Mouse (Mus musculus): ENCODE data around the gene Pkd1. TPM values are rescaled to one million over a fixed set of nuclear protein-coding genes. Genes with fewer than 3 reads are reported as not detected.
A peak's percentile ranks its signal among the peaks of the same experiment; 100 is the strongest.

Gene Pkd1
- polyA plus RNA-seq, 1 experiment from 2014 or later, result 11.9 TPM

DNA sequence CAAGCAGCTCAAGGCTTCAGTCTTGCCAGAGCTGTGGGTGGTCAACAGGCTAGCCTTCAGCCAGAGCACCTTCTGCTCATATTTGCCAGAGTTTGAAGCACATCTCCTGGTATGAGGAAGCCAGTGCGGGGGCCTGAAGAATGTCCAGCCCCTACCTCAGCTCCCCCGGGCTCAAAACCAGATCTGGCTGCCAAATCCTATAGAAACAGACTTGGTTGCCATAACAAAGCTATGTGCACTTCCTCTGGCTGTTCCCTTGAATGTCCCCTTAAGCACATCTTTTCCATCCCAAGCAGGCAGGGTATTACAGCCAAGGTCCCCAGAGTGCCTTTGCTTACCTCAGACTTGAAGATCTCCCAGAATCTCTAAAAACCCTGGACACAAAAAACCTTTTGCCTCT is 24.9 kb upstream of the Pkd1 start:
- no peak overlapping the region for H3K4me2 ChIP-seq
- WGBS, result 87% methylated on average over 2 of the region's 2 CpGs
- H3K27ac ChIP-seq, result no peak overlapping the region
- peaks cover 37% of the 10 kb centered on the region for H3K4me1 ChIP-seq
- no peak for ATAC-seq
- H3K9ac ChIP-seq, result peak overlapping the region; percentile 30; the same call in 1 of the 2 replicates
- no peak overlapping the region for H3K4me3 ChIP-seq
- H3K27me3 ChIP-seq, result no peaks in the 10 kb centered on the region
- no peaks in the 10 kb centered on the region for H3K9me3 ChIP-seq (replicated peaks)
- H3K36me3 ChIP-seq (ENCODE audit: poor library complexity, severe bottlenecking), result peaks cover 21% of the 10 kb centered on the region

DNA sequence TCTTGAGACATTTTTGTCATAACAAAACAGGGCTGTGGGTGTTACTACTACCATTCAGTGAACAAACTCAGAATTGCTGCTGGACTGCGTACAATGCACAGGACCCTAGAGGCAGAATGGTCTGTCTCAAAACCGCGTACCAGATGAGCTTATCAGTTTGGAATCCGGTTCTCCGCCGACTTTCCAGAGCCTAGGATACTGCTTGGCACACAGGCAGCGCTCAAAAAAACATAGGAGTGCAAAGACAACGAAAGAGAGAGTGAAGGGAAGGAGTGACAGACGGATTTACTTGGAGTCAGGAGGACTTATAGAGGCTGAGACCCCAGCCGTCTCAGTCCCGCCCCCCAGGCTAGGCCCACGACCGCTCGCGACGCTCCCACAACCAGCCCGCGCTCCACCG is 22.3 kb upstream of the Pkd1 start:
- Histone ChIP-seq H3K4me1 (peaks cover 63% of the 10 kb centered on the region), H3K27ac (peak overlapping the region; percentile 60), H3K9ac (peak overlapping the region; percentile 91), H3K4me3 (peak overlapping the region; percentile 87), H3K36me3 (ENCODE audit: poor library complexity, severe bottlenecking) (peaks cover 22% of the 10 kb centered on the region), H3K9me3 (replicated peaks) (no peaks in the 10 kb centered on the region), H3K4me2 (peak overlapping the region; percentile 75), H3K27me3 (no peaks in the 10 kb centered on the region)
- ATAC-seq, result no peak; the same call in 1 of the 2 replicates
- WGBS, result under 1% methylated on average over 19 of the region's 19 CpGs

DNA sequence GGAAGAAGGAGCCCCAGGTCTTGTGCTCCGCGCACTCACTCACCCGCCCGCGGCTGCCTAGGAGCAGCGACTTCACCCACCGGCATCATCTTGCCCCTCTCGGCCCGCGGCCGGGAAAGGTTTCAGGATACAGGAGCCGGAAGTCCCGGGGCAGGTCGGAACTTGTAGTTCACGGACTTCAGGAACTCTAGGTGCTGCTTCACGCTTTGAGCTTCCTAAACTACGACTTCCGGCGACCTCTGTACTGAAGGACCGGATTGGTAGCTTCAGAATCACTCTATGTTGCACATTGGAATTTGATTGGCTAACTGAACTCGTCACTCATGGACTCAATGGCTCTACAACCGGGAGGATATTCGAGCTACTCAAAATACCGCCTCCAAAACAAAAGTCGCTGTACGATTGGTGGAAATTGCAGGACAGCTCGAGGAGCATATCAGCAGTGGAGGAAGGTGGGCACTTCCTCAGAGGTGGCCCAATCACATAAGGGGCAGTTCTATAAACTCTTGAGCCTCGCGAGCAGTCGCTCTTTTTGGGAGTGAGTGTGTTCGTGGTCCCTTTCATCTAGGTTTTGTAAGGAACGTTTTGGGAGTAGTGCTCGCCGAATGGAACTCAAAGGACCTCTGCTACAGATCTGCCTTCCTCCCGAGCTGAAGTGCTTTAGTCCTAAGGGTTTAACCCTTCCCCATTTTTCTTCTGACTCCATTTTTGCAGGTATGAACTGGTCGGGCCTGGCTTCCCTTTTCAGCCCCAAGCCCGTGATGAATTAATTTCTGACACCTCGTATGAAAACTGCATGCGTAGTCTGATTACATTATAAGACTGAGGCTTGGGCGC is 21.7 kb upstream of the Pkd1 start, which contains the start of gene Traf7:
Traf7 (minus strand) TSS at position 216 of the 837 bp plus-strand sequence.
- under 1% methylated on average over 40 of the region's 40 CpGs for WGBS
- Histone ChIP-seq H3K36me3 (ENCODE audit: poor library complexity, severe bottlenecking) (peaks cover 22% of the 10 kb centered on the region), H3K4me2 (peak within 1 kb of the TSS; percentile 82), H3K9ac (peak within 1 kb of the TSS; percentile 91), H3K27ac (peak within 1 kb of the TSS; percentile 85), H3K4me3 (peak within 1 kb of the TSS; percentile 87), H3K9me3 (replicated peaks) (no peaks in the 10 kb centered on the region), H3K4me1 (peaks cover 70% of the 10 kb centered on the region), H3K27me3 (no peaks in the 10 kb centered on the region)
- peak; percentile 98 for ATAC-seq

DNA sequence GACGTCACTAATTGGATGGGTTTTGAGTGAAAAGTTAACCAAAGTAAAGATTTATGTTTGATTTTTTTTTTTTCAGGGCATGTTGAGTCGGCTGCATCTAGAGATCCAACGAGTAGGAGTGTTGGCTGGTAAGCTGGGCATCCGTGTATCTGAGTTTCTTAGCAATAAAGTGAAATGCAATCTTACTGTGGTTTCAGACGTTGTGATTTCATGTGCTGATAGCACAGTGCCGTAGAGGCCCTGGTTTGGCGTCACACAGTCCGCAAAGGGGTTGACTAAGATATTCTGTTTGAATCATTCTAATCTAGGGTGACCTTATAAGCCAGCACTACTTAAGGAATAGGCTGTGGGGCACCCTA is 21.1 kb upstream of the Pkd1 start:
- ATAC-seq, result no peak
- Histone ChIP-seq H3K36me3 (ENCODE audit: poor library complexity, severe bottlenecking) (peaks cover 22% of the 10 kb centered on the region), H3K27me3 (no peaks in the 10 kb centered on the region), H3K4me2 (peak overlapping the region; percentile 82), H3K9me3 (replicated peaks) (no peaks in the 10 kb centered on the region), H3K9ac (peak overlapping the region; percentile 85), H3K4me3 (peak overlapping the region; percentile 87), H3K4me1 (peaks cover 76% of the 10 kb centered on the region), H3K27ac (peak overlapping the region; percentile 85)
- WGBS, result under 1% methylated on average over 8 of the region's 8 CpGs

DNA sequence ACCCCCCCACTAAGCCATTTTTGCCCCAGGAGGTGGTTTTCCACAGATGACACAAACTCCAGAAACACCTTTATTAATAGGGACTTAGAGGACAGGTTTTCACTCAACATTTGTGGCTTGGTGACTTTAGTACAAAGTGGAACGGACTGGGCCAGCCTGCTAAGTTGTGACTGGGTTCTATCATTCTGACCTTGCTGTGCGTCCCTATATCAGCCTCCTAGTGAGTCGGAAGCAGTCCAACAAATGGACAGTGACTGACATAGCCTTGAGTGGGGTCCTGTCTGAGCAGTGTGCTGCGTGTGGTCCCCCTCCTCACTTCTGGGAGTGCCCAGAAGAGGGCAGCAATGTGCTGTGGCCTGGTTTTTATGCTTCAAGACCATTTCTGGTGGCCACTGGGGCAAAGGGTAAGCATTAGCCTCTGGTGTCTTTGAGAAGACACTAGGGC is 20.6 kb upstream of the Pkd1 start:
- peak overlapping the region; percentile 85 for H3K9ac ChIP-seq
- no peaks in the 10 kb centered on the region for H3K27me3 ChIP-seq
- H3K9me3 ChIP-seq (replicated peaks), result no peaks in the 10 kb centered on the region
- no peak for ATAC-seq
- peaks cover 22% of the 10 kb centered on the region for H3K36me3 ChIP-seq (ENCODE audit: poor library complexity, severe bottlenecking)
- H3K4me2 ChIP-seq, result peak overlapping the region; percentile 82
- H3K4me1 ChIP-seq, result peaks cover 79% of the 10 kb centered on the region
- H3K27ac ChIP-seq, result peak overlapping the region; percentile 85; the same call in 1 of the 2 replicates
- H3K4me3 ChIP-seq, result peak overlapping the region; percentile 87
- under 1% methylated on average over 4 of the region's 4 CpGs for WGBS

DNA sequence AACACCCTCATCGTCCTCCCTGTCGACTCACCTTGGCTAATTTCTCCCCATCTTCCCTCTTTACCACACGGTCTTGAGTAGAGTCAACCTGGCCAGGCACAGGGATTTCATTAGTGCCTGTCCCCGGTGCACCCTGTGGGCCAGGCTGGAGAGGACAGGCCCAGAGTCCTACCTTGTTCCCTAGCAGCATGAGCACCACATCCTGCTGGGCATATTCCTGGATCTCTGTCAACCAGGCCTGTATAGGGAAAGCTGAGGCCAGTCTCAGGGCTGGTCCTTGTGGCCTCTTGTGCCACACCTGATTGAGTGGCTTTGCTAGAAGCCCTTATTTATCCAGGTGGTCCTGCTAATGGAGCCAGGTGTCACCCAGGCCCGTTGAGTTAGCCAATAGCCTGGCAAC is 19.8 kb upstream of the Pkd1 start:
- no peaks in the 10 kb centered on the region for H3K27me3 ChIP-seq
- peak overlapping the region; percentile 87 for H3K4me3 ChIP-seq
- WGBS, result 34% methylated on average over 5 of the region's 5 CpGs
- peak overlapping the region; percentile 82 for H3K4me2 ChIP-seq
- no peak overlapping the region for H3K27ac ChIP-seq
- H3K4me1 ChIP-seq, result peaks cover 76% of the 10 kb centered on the region
- H3K36me3 ChIP-seq (ENCODE audit: poor library complexity, severe bottlenecking), result peaks cover 22% of the 10 kb centered on the region
- peak overlapping the region; percentile 85 for H3K9ac ChIP-seq
- no peaks in the 10 kb centered on the region for H3K9me3 ChIP-seq (replicated peaks)
- no peak for ATAC-seq

DNA sequence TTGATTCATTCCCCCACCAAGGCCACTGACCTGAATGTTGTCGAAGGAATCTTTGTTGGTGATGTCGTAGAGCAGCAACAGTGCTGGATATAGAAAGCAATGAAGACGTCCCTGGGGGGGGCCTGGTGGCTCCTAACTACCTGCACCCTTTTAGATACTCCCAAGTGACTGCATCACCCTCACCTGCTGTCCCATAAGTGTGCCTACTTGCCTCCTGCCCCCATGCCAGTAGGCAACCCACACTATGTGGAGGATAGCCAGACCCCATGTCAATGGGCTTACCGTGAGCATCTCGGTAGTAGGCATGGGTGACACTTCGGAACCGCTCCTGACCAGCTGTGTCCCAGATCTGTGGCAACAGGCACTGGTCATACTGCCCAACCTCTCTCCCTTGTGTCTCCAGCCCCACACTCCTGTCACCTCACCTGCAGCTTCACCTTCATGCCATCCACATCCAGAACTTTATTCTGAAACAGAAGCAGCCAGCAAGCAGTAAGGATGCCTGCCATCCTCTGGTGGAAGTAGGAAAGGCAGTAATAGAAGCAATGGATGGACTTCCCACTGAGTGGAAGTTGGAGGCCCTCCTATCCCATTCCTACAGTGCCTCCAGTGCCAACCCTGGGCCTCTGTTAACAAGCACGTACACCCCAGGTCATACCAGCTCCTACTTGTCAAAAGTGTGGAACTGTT is 19.1 kb upstream of the Pkd1 start:
- 25% methylated on average over 8 of the region's 8 CpGs for WGBS
- Histone ChIP-seq H3K27ac (no peak overlapping the region), H3K9ac (peak overlapping the region; percentile 85), H3K4me3 (peak overlapping the region; percentile 87; the same call in 1 of the 2 replicates), H3K4me2 (peak overlapping the region; percentile 82), H3K36me3 (ENCODE audit: poor library complexity, severe bottlenecking) (peaks cover 17% of the 10 kb centered on the region), H3K4me1 (peaks cover 70% of the 10 kb centered on the region), H3K9me3 (replicated peaks) (no peaks in the 10 kb centered on the region), H3K27me3 (no peaks in the 10 kb centered on the region)
- ATAC-seq, result no peak

DNA sequence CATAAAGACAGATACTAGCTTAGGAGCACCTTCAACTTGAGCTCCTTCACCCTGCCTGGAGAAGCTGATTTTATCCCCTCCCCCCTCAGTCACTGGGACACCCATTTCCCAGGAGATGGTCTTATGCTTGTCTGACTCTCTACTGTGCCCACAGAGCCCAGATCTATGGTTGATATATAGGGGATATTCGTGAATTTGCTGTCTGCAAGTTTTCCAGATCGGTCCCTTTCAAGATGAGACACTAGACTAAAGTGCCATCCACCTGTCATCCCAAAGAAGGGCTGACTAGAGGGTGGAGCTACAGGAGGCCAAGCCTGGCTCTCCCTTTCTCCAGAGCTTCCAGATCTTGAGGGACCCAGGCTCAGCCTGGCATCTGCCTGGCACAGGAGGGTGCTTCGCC is 18.6 kb upstream of the Pkd1 start:
- peaks cover 64% of the 10 kb centered on the region for H3K4me1 ChIP-seq
- H3K36me3 ChIP-seq (ENCODE audit: poor library complexity, severe bottlenecking), result peaks cover 15% of the 10 kb centered on the region
- no peaks in the 10 kb centered on the region for H3K9me3 ChIP-seq (replicated peaks)
- WGBS, result 69% methylated on average over 3 of the region's 3 CpGs
- H3K27me3 ChIP-seq, result no peaks in the 10 kb centered on the region
- H3K4me3 ChIP-seq, result no peak overlapping the region
- no peak overlapping the region; the same call in 1 of the 2 replicates for H3K27ac ChIP-seq
- ATAC-seq, result no peak
- H3K4me2 ChIP-seq, result peak overlapping the region; percentile 82; the same call in 1 of the 2 replicates
- H3K9ac ChIP-seq, result peak overlapping the region; percentile 85

DNA sequence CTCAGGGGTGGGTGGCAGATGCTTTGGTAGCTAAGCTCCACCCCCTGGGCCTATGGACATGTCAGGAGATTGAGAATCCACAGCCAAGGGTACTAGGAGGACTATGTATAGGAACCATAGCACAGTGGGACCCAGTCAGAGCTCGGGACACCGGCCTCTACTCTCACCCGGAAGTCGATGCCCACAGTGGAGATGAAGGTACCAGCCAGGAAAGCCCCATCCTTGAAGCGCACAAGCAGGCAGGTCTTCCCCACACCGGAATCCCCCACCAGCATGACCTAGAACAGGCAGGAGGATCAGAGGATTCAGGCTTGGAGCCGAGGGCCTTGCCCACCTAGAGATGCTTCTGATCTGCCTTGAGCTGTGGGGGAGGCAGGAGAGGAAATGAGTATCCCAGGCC is 17.6 kb upstream of the Pkd1 start:
- WGBS, result 79% methylated on average over 7 of the region's 7 CpGs
- Histone ChIP-seq H3K36me3 (ENCODE audit: poor library complexity, severe bottlenecking) (peaks cover 15% of the 10 kb centered on the region), H3K4me2 (0 out of 2 replicates have a peak overlapping the region, but pooled peaks have one; percentile 68), H3K4me1 (peaks cover 55% of the 10 kb centered on the region), H3K27ac (no peak overlapping the region), H3K4me3 (no peak overlapping the region), H3K9ac (peak overlapping the region; percentile 57; the same call in 1 of the 2 replicates), H3K27me3 (no peaks in the 10 kb centered on the region), H3K9me3 (replicated peaks) (no peaks in the 10 kb centered on the region)
- ATAC-seq, result no peak

DNA sequence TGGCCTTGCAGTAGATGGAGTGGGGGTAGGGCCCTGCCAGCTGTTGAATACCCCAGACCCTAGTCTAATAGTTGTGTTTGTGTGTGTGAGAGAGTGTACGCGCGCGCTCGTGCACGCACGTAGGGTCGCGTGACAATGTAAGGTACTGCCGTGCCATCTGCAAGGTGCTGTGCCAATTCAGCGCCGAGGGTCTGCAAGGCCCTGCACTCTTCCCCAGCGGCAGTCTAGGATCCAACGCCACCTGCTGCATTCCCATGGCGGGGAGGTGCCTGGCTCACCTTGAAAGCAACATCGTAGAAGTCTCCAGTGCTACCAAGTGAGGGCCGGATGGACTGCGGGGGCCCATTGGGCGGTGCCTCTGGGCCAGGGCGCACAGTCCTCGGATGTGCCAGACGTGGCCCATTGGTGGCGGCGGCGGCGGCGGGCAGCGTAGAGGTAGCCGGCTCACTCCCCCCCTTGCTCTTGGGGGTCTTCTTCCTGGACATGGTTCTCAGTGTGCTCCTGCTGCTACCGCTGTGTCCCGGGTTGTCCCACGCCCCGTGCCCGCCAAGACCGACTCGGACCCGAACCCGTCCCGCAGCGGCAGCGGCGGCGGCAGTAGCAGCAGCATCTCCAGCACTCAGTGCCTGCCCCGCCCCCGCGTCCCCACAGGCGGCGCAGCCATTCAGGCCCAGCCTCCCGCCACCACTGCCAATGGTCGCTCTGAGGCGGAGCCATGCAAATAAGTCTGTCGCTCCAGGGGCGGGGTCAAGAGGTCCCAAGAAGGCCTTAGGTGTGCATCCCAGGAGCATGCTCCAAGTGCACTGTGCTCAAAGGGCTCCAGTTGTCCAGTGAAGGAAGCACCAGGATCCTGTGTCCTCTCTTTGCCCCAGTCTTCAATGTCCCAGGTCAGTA is 16.3 kb upstream of the Pkd1 start:
- Histone ChIP-seq H3K9ac (peak overlapping the region; percentile 57), H3K36me3 (ENCODE audit: poor library complexity, severe bottlenecking) (peaks cover 15% of the 10 kb centered on the region), H3K4me1 (peaks cover 63% of the 10 kb centered on the region), H3K9me3 (replicated peaks) (no peaks in the 10 kb centered on the region), H3K4me2 (peak overlapping the region; percentile 68), H3K4me3 (peak overlapping the region; percentile 32), H3K27ac (peak overlapping the region; percentile 21), H3K27me3 (no peaks in the 10 kb centered on the region)
- 7% methylated on average over 49 of the region's 53 CpGs for WGBS
- ATAC-seq, result peak; percentile 54; the same call in 1 of the 2 replicates

DNA sequence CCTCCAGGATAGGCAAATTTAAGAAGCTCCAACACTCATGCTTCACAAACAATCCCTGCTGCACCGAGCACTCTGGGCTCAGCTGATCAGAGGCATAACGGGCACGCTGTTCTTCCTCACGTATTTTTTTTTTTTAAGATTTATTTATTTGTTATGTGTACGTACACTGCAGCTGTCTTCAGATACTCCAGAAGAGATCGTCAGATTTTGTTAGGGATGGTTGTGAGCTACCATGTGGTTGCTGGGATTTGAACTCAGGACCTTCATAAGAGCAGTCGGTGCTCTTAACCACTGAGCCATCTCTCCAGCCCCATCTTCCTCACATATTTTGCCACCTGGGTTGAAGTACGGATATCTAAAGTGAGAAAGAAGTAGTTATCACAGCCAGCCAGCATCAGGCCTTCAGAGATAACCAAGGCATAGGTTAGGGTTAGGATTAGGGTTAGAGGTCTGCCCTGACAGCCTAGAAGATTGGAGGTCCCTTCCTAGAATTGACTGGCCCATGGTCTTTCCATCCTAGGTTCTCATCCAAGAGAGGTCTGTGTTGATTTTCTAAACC is 15.4 kb upstream of the Pkd1 start, which contains the start of gene Rab26:
Rab26 (minus strand) TSS at position 51 of the 559 bp plus-strand sequence.
- ATAC-seq, result no peak
- Histone ChIP-seq H3K4me3 (peak within 1 kb of the TSS; percentile 32), H3K4me2 (peak within 1 kb of the TSS; percentile 68), H3K27ac (peak within 1 kb of the TSS; percentile 21), H3K36me3 (ENCODE audit: poor library complexity, severe bottlenecking) (peaks cover 15% of the 10 kb centered on the region), H3K27me3 (no peaks in the 10 kb centered on the region), H3K4me1 (peaks cover 56% of the 10 kb centered on the region), H3K9me3 (replicated peaks) (no peaks in the 10 kb centered on the region), H3K9ac (peak within 1 kb of the TSS; percentile 57)
- WGBS, result 89% methylated on average over 8 of the region's 8 CpGs
